Mouse (Mus musculus) retina, postnatal 7 days (tissue): ENCODE data around the gene Patj.
"Not testable (repeated sequence)": the region's sequence is repeated elsewhere in the genome, so short reads cannot be mapped to it uniquely, and the experiment has no call there.

Experiments
- DNase-seq: peaks from one replicate; pipeline ENCODE4 v3.0.0-alpha.2; 2012; ENCODE audit warnings: low read depth, low spot score

Gene Patj

DNA sequence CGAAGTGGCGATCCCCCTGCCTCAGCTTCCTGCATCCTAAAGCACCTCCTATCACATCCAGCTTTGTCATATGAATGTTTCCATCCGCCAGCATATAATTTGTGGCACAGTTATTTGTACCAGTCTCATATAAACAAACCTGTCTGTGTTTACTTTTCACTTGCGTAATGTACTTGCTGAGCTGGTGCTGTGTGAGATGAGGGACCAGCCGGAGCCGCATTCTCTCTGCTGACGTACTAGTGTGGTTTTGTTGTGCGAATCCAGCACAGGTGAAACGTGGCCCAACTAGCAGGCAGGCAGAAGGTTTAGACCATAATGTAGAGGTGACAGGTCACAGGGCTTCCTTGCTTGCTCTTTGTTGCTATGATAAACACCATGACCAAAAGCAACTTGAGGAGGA lies 171.9 kb downstream of the Patj start:
- DNase-seq, result no peak

DNA sequence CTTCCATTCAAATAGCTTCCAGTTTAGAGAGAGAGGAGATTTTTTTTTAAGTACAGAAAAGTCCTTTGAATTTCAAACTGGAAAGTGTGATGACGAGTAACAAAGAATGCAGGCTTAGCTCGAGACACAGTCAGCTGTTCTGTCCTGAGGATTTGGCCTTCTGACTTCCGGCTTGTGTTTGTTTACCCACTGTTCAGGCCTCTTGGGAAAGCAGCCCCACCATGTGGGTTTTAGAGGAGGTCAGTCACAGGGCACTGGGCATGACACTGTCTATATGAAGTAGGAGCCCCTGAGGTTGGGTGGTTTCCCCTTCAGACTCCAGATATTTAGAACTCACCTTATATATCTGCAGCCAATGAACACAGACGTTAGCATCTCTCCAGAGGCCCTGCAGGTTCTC lies 174.3 kb downstream of the Patj start:
- no peak for DNase-seq

DNA sequence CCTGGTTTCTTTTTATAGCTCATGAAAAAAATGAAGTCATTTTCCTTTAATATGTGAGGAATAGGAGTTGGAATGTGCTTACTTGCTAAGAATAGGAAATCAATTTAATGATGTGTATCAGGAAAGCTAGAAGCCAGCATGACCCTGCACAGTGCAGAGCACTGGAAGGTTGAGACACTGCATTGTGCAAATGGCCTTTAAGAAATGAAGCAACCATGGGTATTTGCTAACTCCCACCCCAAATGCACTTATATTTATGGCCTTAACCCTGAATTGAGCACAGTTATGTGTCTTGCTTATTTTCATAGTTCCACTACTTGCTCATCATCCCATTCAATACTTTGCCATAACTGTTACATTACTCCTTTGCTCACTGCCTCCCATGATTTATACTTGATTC lies 181.7 kb downstream of the Patj start:
- DNase-seq, result no peak

DNA sequence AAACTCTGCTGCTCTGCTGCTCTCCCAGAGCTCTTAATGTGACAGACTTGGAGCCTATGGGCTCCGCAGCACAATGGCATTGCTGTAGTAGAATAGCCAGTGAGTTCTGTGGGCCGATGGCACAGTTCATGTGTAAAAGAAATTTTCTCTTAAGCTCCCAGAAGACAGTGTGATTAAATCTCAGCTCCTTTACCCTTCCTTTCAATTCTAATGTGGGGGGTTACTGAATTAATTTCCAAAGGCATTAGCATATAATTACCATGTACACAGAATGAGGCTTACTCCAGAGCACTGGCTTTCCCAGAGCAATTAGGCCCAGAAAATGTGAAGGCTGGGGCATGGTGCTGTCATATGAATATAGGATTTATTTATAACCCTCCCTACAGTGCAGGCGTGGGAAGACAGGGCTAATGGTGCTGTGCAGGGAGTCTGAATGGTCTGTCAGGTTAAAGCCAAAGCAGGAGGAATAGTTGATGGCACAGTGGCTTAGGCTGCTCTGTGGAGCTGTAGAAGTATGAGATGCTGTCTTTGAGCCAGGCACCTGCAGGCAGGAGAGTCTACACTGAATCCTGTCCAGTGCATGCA lies 182.5 kb downstream of the Patj start:
- DNase-seq, result no peak

DNA sequence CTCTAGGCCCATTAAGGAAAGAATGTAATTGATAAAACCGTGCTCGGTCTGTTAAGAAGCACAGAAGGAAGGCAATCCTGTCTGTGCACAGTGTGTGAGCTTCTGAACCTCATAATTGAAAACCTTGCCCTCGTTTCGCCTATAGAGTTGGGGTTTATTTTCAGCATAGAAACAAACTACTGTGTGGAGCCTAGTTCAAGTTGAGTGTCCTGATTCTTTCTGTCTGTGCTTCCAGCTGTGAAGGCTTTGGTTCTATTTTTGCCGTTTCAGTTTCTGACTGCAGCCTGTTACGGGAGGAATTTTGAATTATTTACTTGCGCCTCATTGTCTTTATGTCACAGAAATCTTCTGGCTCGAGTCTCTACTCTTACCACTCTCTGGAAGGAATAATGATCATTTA lies 185.9 kb downstream of the Patj start:
- no peak for DNase-seq

DNA sequence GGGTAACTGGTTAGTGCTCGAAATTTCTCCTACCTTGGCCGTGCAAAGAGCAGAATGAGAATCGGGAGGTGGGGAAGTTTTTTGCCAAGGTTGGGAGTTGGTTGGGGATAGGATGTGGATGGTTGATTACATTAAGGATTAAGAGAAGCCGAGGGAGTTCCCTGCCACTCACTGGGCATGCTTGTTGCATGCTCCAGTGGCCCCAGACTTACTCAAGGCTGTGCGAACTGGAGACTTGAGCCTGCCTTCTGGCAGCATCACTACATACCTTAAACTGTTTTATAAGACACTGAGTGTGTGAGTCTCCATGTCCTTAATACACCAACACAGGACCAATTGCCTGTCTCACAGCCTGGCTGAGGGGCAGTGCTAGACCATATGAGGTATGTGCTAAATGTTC lies 188.4 kb downstream of the Patj start:
- no peak for DNase-seq

DNA sequence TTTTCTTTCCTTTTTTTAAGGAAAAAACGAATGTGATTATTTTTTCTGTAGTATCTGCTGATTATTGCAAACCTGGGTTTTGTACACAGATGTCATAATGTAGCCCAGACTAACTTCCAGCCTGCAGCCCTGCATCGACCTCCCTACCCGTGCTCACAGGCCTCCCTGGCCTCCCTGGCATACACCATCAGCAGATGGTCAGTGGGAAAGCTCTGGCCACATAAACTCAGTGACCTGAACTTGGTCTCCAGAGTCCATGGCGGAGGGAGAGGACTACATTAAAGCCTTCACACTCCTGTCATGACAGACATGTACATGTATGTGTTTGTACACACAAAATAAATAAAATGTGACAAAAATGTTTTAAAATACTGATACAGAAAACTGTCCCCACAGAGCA lies 190.7 kb downstream of the Patj start:
- DNase-seq, result no peak

DNA sequence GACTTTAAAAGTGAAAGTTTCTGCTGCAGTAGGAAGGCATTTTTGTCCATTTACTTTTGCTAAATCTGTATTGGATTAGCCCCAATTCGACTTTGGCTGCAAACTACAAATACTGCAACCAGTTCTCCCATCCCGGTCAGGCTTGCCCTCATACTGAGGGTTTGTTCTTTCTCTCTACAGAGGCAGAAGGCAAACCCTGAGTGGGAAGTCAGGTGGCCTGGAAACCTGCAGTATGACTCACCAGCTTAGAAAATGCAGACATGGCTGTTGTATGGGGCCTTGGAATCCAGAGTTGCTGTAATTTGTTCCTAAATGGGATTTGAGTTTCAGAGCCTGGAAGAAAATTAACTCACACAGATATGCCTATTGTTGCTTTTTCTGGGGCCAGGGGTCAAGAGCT lies 192.1 kb downstream of the Patj start:
- no peak for DNase-seq

DNA sequence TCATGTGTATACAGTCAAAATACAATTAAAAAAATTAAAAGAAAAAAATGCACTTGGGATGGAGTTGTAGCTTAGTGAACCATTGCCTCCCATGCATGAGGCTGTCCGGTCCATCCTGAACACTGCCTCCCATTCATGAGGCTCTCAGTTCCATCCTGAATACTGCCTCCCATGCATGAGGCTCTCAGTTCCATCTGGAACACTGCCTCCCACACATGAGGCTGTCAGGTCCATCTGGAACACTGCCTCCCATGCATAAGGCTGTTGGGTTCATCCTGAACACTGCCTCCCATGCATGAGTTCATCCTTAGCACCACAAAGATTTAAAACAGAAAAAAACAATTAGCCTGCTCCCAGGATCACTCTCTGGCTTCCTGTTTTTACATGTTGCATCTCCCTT lies 198.4 kb downstream of the Patj start:
- no peak for DNase-seq

DNA sequence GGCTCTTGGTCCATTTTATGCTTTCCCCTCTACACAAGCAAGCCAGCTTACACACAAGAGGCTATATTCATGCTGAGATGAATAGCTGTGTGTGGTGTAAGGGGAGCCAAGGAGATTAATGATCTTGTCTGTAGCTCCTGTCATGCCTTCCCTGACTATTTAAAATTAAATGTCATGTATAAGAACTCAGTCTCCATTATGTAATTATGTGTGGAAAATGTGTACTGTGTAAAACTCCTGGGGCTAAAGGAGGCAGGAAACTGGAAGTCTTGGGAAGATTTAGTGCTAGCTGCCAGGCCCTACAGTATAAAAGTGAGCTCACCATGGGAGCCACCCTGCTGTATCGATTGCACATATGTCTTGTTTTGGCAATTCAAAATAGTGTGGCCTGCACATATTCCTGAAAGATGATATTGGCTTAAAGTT lies 203.0 kb downstream of the Patj start:
- no peak for DNase-seq

DNA sequence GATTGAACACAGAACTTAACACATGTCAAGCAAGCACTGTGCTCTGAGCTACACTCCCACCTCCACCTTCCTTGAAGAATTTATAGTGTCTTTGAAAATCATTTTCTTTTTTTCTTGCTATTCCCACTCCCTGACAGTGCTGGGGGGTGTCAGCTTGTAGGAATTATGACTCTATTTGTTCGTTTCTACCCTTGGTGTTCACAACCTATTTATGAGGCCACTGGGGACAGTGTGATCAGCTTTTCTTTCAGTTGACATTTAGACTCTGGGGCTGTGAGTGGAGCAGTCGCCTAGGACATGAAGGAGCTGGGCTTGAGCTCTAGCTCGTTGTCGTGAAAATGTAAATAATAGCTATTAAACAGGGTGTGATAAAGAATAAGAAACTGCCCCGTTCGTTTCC lies 203.8 kb downstream of the Patj start:
- DNase-seq, result no peak

DNA sequence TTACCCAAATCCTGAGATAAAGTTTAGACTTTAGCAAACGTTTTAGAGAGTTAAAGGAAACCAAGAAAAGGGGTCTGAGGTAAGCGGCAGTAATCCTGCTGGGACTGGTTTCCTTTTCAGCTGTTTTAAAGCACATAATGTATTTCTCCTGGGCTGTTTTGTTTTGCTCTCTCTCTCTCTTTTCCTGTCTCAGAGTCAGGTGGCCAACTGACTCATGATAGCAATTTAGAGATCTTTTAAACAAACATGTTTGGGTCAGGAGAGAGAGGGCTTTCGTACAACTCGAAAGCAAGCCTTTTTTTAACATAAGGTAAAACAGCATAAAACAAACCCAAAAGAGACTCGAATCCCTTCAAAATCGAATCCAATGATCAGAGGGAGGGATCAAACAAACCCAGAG lies 207.5 kb downstream of the Patj start:
- DNase-seq, result no peak

DNA sequence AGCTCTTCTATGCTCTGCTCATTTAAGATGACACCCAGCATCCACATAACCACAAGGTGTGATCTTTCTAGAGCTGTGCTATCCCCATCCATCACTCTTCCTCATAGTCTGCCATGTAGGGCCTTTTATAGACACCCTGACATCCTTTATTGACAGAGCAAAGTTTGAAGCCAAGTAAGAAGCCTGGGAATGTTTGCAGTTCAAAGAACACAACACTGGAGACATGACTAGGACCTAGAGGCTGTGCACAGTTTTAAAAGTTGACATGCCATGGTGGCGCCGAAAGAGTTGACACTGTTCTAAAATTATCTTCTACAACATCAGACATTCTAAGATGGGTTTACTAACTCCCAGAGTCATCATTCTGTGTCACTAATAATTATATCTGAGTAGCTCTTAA lies 214.9 kb downstream of the Patj start:
- no peak for DNase-seq

DNA sequence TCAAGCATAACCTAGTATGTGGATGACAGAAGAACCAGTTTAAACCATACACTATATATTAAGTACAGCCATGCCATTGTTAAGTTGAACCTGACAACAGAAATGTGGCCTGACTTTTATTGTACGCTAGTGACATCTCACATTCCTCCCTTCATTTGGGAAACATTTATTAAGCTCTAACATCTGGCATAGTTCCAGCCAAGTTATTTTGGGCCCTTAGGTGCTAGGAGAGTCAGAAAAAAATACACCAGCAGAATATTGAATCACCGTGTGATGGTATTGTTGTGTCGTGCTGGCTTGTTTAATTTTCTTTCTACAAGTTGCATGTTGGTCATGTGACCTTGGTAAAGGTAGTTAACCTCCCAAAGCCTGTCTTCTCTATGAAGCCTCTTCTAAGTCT lies 218.8 kb downstream of the Patj start:
- no peak for DNase-seq

DNA sequence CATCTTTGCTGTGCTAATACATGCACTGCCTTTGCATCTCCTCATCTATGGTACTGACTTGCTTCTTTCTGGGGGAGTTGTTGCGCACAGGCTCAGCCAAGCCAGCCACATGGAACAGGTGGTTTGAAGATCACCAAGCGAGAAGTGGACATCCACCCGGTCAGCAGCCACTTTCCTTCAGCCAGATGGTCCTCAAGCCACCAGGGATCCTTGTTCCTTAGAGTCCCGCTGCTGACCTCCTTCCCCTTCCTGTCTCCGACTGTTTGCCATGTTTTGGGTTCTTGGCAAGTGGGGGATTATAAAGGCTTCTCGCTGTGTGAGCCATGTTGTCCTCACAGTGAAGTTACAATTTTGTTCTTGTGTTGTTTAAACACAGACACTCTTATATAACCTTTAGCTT lies 223.6 kb downstream of the Patj start:
- DNase-seq, result no peak

DNA sequence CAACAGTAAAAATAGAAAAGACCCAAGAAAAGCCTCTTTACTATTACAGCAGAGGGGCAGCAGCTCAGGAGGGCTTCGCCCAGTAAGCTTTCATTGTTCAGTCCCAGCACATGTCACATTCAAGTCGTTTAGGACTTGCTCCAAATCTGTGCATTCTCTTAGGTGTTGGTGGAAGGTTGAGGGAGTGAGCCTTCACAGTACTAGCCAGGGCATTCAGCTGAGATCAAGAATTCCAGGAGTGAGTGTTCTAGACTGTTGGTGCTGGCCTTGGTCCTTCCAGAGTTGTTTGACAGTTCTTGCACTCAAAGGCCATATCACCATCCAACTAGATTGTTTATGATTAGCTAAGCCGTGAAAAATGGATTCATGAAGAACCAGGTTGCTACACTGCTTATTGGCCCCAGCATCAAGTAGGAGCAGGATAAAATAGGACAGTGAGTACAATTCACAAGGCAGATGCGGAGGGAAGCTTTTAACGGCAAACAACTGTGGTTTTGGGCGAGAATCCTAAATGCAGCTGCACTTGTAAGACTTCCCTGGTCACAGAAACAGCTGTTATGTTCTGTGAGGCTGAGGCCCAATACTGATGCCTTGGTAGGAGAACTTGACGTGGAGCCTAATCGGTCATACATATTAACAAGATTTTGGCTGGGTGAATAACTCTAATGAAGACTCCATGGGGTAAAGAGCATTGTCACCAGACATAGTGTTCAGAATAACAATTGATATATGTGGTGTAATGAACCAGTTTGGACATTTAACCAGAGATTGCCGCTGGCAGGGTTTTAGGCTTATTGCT lies 225.6 kb downstream of the Patj start:
- DNase-seq, result no peak

DNA sequence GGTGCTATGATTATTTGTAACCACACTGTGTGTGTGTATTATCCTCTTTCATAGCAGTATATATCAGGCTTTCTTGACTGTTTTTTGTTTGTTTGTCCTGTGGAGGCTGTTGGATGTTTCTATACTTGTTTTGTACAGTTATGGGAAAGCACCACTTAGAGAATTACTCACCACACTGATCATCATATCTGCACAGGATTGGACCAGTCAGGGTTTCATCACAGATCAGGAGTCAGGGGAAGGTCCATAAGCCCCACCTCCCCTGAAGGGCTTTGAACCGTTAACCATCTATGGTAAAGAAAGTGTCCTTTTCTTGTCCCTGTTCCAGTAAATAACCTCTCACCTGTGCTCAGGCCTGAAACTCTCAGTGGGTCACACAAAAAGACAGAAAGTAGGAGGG lies 226.6 kb downstream of the Patj start:
- no peak for DNase-seq

DNA sequence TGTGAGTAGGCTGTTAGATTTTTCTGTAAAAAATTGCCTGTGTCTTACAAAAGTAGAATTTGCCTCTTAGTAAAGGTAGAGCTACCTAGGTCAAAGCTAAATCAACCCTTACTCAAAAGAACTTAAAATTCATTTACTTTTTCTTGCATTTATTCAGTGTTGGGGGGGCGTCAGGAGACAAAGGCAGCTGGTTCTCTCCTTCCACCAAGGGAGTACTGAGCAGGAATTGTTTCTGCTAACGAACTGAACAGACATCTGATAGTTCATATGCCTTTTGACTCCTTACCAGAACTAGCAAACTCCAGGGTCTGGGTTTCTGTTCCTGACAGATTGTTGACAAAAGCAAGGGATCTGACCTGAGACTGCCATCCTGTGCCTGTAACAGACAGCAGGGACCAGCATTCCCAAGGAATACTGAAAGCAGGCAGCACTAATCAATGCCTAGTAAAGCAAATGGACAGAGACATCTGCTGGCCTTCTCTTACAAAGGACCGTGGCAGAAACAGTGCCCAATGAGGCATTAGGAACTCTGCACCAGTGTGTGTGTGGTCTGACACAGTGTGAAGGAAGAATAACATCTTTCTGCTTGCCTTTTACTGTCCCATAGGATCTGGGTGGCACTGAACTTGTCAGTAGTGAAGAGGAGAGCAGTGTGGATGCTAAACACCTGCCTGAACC lies 227.6 kb downstream of the Patj start:
- no peak for DNase-seq

DNA sequence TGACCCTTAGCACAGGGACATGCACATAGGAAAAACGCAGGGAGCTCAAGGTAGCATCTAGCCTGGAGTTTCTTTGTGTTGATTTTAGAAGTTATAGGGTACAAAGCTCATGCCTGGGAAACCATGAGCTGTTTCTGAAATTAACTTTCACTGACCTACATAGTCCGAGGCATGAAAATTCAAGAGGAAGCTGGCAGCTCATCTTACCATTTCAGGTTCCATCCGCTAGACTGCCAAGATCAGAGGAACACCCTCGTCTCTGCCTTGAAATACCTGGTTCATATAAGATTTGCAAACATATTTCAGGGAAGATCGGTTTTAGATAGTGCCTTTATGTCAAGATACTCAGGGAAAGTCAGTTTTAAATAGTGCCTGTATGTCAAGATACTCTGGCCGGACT lies 232.7 kb downstream of the Patj start:
- DNase-seq, result no peak

DNA sequence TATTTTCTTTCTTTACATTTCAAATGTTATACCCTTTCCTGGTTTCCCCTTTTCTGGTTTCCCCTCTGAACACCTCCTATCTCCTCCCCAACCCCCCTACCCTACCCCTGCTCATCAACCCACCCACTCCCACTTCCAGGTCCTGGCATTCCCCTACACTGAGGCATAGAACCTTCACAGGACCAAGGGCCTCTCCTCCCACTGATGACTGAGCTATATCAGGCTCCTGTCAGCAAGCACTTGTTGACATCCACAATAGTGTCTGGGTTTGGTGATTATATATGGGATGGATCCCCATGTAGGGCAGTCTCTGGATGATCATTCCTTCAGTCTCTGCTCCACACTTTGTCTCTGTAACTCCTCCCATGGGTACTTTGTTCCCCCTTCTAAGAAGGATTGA lies 233.6 kb downstream of the Patj start:
- not testable (repeated sequence) for DNase-seq

DNA sequence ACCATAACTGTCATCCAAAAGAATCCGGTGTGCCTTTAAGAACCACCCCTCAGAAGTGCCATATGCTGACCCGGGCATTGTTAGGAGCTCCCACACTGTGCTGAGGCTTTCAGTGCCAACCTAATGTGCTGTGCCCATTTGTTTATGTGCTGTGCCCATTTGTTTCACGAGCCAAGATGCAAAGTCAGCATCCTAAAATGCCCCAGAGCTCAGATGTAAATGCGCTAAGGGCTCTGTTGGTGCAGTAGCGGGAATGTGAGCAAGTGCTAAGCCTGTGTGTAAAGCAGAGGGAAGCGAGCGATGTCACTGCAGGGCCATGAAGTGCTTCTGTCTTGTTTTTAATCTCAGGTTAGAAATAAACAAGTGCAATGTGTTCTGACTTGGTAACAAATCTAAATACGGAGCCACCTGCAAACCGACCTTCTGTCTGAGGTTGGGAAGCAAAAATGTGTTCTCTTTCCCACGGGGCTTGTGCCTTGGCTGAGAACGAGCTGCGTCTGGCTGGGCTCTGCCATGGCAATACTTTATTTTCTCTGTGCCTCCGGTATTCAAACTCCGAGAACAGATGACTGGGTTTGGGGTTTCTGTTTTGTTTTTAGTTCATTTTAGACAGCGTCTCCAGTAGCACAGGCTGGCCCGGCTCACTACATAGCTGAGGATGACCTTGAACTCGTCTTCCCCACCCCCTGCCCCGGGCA lies 239.7 kb downstream of the Patj start:
- no peak for DNase-seq

DNA sequence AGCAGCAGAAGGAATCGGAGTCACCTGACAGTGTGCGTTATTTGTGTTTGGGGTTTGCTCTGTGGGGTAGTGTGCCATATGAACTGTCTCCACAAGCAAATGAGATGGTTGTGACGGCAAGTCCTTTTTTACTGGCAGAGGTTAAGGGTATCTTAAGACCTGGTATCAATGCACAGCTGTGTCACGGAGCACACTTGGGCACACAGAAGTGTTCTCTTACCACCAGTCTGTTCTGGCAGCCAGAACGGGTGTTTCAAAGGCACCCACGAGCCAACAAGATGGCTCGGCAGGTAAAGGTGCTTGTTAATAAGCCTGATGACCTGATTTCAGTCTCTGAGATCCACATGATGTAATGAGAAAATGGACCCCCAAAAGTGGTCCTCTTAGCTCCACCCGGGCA lies 243.1 kb downstream of the Patj start:
- no peak for DNase-seq

DNA sequence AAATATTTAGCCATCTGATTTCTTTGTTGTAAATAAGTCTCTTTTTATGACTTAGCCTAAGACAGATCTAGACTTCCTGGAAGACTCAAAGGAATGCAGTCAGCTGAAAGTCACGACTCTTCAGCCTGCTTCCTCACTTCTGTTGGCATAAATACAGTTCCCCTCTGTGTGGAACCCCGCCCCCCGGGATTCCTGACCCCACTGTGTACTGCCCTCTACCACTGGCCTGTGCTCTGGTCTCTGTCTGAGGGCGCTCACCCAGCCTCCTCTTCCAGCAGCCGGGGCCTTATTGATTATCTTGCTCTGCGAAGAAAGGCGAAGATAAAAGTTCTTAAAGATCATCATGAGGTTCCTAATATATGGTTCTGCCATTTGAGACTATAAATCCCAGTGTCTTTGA lies 258.1 kb downstream of the Patj start:
- no peak for DNase-seq
